Mouse (Mus musculus): ENCODE measurements at regions not wholly inside any gene's neighbourhood (a gene's known extent, or its start where the extent isn't known, plus 50 kb on each side); places are given as distances from the start of the nearest gene placed in this dataset.

- Histone ChIP-seq H3K4me3 (ENCODE audit: low read length) (no peak overlapping the region), H3K4me1 (ENCODE audit: control insufficient read depth, insufficient read depth, low read length) (no peaks in the 10 kb centered on the region), H3K36me3 (ENCODE audit: control insufficient read depth, insufficient read depth, low read length) (no peaks in the 10 kb centered on the region)
These were observed 322.0 kb upstream of the Rtl1 start for GRCm38 (mm10) chr12:109922111-109922510.

GRCm38 (mm10) chr12:109925866-109926265 is 325.7 kb upstream of the Rtl1 start:
- Histone ChIP-seq H3K27ac (ENCODE audit: low read length) (no peak overlapping the region), H3K4me2 (ENCODE audit: low read depth, low read length) (no peak overlapping the region), H3K9ac (ENCODE audit: low read depth, low read length) (no peak overlapping the region), H3K27me3 (replicated peaks; ENCODE audit: control insufficient read depth, insufficient read depth, low read length) (no peaks in the 10 kb centered on the region), H3K4me3 (ENCODE audit: low read length) (no peak overlapping the region), H3K36me3 (ENCODE audit: control insufficient read depth, insufficient read depth, low read length) (no peaks in the 10 kb centered on the region), H3K9me3 (ENCODE audit: control insufficient read depth, low read length) (no peaks in the 10 kb centered on the region), H3K4me1 (ENCODE audit: control insufficient read depth, insufficient read depth, low read length) (no peaks in the 10 kb centered on the region)
- ATAC-seq = no peak
- WGBS = 80% methylated on average over 6 of the region's 6 CpGs

More at GRCm38 (mm10) chr12:109922111-109922510, 322.0 kb upstream of the Rtl1 start:
- ATAC-seq = no peak
- Histone ChIP-seq H3K4me2 (ENCODE audit: low read depth, low read length) (no peak overlapping the region), H3K27me3 (replicated peaks; ENCODE audit: control insufficient read depth, insufficient read depth, low read length) (no peaks in the 10 kb centered on the region), H3K9ac (ENCODE audit: low read depth, low read length) (no peak overlapping the region), H3K9me3 (ENCODE audit: control insufficient read depth, low read length) (no peaks in the 10 kb centered on the region), H3K27ac (ENCODE audit: low read length) (no peak overlapping the region)
- 82% methylated on average over 10 of the region's 10 CpGs for WGBS

GRCm38 (mm10) chr12:109926643-109927042 is 326.5 kb upstream of the Rtl1 start:
- Histone ChIP-seq H3K4me3 (ENCODE audit: low read length) (no peak overlapping the region), H3K4me1 (ENCODE audit: control insufficient read depth, insufficient read depth, low read length) (no peaks in the 10 kb centered on the region), H3K36me3 (ENCODE audit: control insufficient read depth, insufficient read depth, low read length) (no peaks in the 10 kb centered on the region), H3K4me2 (ENCODE audit: low read depth, low read length) (no peak overlapping the region), H3K27me3 (replicated peaks; ENCODE audit: control insufficient read depth, insufficient read depth, low read length) (no peaks in the 10 kb centered on the region), H3K27ac (ENCODE audit: low read length) (no peak overlapping the region), H3K9ac (ENCODE audit: low read depth, low read length) (no peak overlapping the region), H3K9me3 (ENCODE audit: control insufficient read depth, low read length) (no peaks in the 10 kb centered on the region)
- ATAC-seq = no peak
- 54% methylated on average over 12 of the region's 12 CpGs for WGBS

GRCm38 (mm10) chr12:109946179-109946578 is 332.7 kb upstream of the Dio3 start:
- Histone ChIP-seq H3K4me3 (ENCODE audit: low read length) (no peak overlapping the region), H3K4me2 (ENCODE audit: low read depth, low read length) (no peak overlapping the region), H3K9me3 (ENCODE audit: control insufficient read depth, low read length) (no peaks in the 10 kb centered on the region), H3K4me1 (ENCODE audit: control insufficient read depth, insufficient read depth, low read length) (peaks cover 10% of the 10 kb centered on the region), H3K9ac (ENCODE audit: low read depth, low read length) (no peak overlapping the region), H3K36me3 (ENCODE audit: control insufficient read depth, insufficient read depth, low read length) (no peaks in the 10 kb centered on the region), H3K27ac (ENCODE audit: low read length) (peak overlapping the region; percentile 38; the same call in 1 of the 2 replicates), H3K27me3 (replicated peaks; ENCODE audit: control insufficient read depth, insufficient read depth, low read length) (no peaks in the 10 kb centered on the region)
- WGBS = 63% methylated on average over 3 of the region's 3 CpGs
- ATAC-seq = 0 out of 2 replicates have a peak, but pooled peaks have one; percentile 29

- no peak overlapping the region for H3K9ac ChIP-seq (ENCODE audit: low read depth, low read length)
- H3K4me2 ChIP-seq (ENCODE audit: low read depth, low read length) = no peak overlapping the region
- no peaks in the 10 kb centered on the region for H3K9me3 ChIP-seq (ENCODE audit: control insufficient read depth, low read length)
- no peak overlapping the region for H3K27ac ChIP-seq (ENCODE audit: low read length)
- peaks cover 10% of the 10 kb centered on the region for H3K4me1 ChIP-seq (ENCODE audit: control insufficient read depth, insufficient read depth, low read length)
- no peaks in the 10 kb centered on the region for H3K36me3 ChIP-seq (ENCODE audit: control insufficient read depth, insufficient read depth, low read length)
- WGBS = 82% methylated on average over 1 of the region's 1 CpGs
- no peak overlapping the region for H3K4me3 ChIP-seq (ENCODE audit: low read length)
- peak; percentile 36; the same call in 1 of the 2 replicates for ATAC-seq
- H3K27me3 ChIP-seq (replicated peaks; ENCODE audit: control insufficient read depth, insufficient read depth, low read length) = no peaks in the 10 kb centered on the region
These were observed 331.9 kb upstream of the Dio3 start for GRCm38 (mm10) chr12:109946936-109947335.

GRCm38 (mm10) chr12:109947886-109948433 is 330.9 kb upstream of the Dio3 start:
- Histone ChIP-seq H3K4me3 (ENCODE audit: low read length) (no peak overlapping the region), H3K9ac (ENCODE audit: low read depth, low read length) (no peak overlapping the region), H3K4me2 (ENCODE audit: low read depth, low read length) (no peak overlapping the region), H3K36me3 (ENCODE audit: control insufficient read depth, insufficient read depth, low read length) (no peaks in the 10 kb centered on the region), H3K27ac (ENCODE audit: low read length) (no peak overlapping the region), H3K4me1 (ENCODE audit: control insufficient read depth, insufficient read depth, low read length) (peaks cover 13% of the 10 kb centered on the region), H3K27me3 (replicated peaks; ENCODE audit: control insufficient read depth, insufficient read depth, low read length) (no peaks in the 10 kb centered on the region), H3K9me3 (ENCODE audit: control insufficient read depth, low read length) (no peaks in the 10 kb centered on the region)
- 53% methylated on average over 7 of the region's 7 CpGs for WGBS
- no peak for ATAC-seq

- ATAC-seq = peak; percentile 59
- Histone ChIP-seq H3K27me3 (replicated peaks; ENCODE audit: control insufficient read depth, insufficient read depth, low read length) (no peaks in the 10 kb centered on the region), H3K27ac (ENCODE audit: low read length) (no peak overlapping the region), H3K9me3 (ENCODE audit: control insufficient read depth, low read length) (no peaks in the 10 kb centered on the region), H3K36me3 (ENCODE audit: control insufficient read depth, insufficient read depth, low read length) (no peaks in the 10 kb centered on the region), H3K4me2 (ENCODE audit: low read depth, low read length) (no peak overlapping the region), H3K9ac (ENCODE audit: low read depth, low read length) (no peak overlapping the region), H3K4me3 (ENCODE audit: low read length) (no peak overlapping the region), H3K4me1 (ENCODE audit: control insufficient read depth, insufficient read depth, low read length) (peaks cover 13% of the 10 kb centered on the region)
- 37% methylated on average over 16 of the region's 16 CpGs for WGBS
These were observed 330.4 kb upstream of the Dio3 start for GRCm38 (mm10) chr12:109948434-109948984.

- H3K27me3 ChIP-seq (replicated peaks; ENCODE audit: control insufficient read depth, insufficient read depth, low read length) = no peaks in the 10 kb centered on the region
- H3K4me1 ChIP-seq (ENCODE audit: control insufficient read depth, insufficient read depth, low read length) = peaks cover 13% of the 10 kb centered on the region
- no peak overlapping the region for H3K27ac ChIP-seq (ENCODE audit: low read length)
- H3K4me3 ChIP-seq (ENCODE audit: low read length) = no peak overlapping the region
- 74% methylated on average over 17 of the region's 17 CpGs for WGBS
- no peak overlapping the region for H3K4me2 ChIP-seq (ENCODE audit: low read depth, low read length)
- no peaks in the 10 kb centered on the region for H3K9me3 ChIP-seq (ENCODE audit: control insufficient read depth, low read length)
- no peak overlapping the region for H3K9ac ChIP-seq (ENCODE audit: low read depth, low read length)
- ATAC-seq = no peak
- no peaks in the 10 kb centered on the region for H3K36me3 ChIP-seq (ENCODE audit: control insufficient read depth, insufficient read depth, low read length)
These were observed 329.5 kb upstream of the Dio3 start for GRCm38 (mm10) chr12:109949231-109949965.

- no peak overlapping the region for H3K4me3 ChIP-seq (ENCODE audit: low read length)
These were observed 328.2 kb upstream of the Dio3 start for GRCm38 (mm10) chr12:109950632-109951031.

More at GRCm38 (mm10) chr12:109950632-109951031, 328.2 kb upstream of the Dio3 start:
- Histone ChIP-seq H3K4me2 (ENCODE audit: low read depth, low read length) (no peak overlapping the region), H3K9me3 (ENCODE audit: control insufficient read depth, low read length) (no peaks in the 10 kb centered on the region), H3K27me3 (replicated peaks; ENCODE audit: control insufficient read depth, insufficient read depth, low read length) (no peaks in the 10 kb centered on the region), H3K27ac (ENCODE audit: low read length) (no peak overlapping the region), H3K36me3 (ENCODE audit: control insufficient read depth, insufficient read depth, low read length) (no peaks in the 10 kb centered on the region), H3K4me1 (ENCODE audit: control insufficient read depth, insufficient read depth, low read length) (peaks cover 8% of the 10 kb centered on the region), H3K9ac (ENCODE audit: low read depth, low read length) (no peak overlapping the region)
- no peak for ATAC-seq
- 60% methylated on average over 6 of the region's 6 CpGs for WGBS

All from intestine, embryonic 16.5 days (tissue).